Mouse (Mus musculus): ENCODE measurements around the gene Krt7.
A peak's percentile ranks its signal among the peaks of the same experiment; 100 is the strongest.

- TF ChIP-seq CTCF (IDR thresholded peaks at IDR 0.05; ENCODE audit: low read depth) (peak; percentile 18; the same call in 1 of the 2 replicates), EP300 (IDR thresholded peaks at IDR 0.05; ENCODE audit: low read depth) (no peak)
Observed at GRCm38 (mm10) chr15:101394908-101395307, 15.9 kb upstream of the Krt7 start.
